Mouse (Mus musculus) midbrain, embryonic 15.5 days (tissue): ENCODE results near the gene Celsr1. TPM values are rescaled to one million over a fixed set of nuclear protein-coding genes. Genes with fewer than 3 reads are reported as not detected.

Source experiments
- ATAC-seq: fragments of 200-750 bp; cut with Nextera tagmentation; replicated peaks from 2 replicates; pipeline ENCODE4 v1.8.0; 2017; ENCODE audit warnings: moderate TSS enrichment
- H3K27ac ChIP-seq: fragments of 300-500 bp; sonication (generic); 2 replicates; pipeline ENCODE4 v1.5.1; 2015; ENCODE audit warnings: mild to moderate bottlenecking, inconsistent platforms
- H3K27me3 ChIP-seq: fragments of 300-500 bp; sonication (generic); replicated peaks from 2 replicates; pipeline ENCODE4 v1.6.1; 2015; ENCODE audit warnings: inconsistent platforms
- H3K36me3 ChIP-seq: fragments of 300-500 bp; sonication (generic); replicated peaks from 2 replicates; pipeline ENCODE4 v1.6.1; 2015; ENCODE audit warnings: inconsistent platforms
- H3K4me1 ChIP-seq: fragments of 300-500 bp; sonication (generic); 2 replicates; pipeline ENCODE4 v1.6.1; 2015; ENCODE audit warnings: inconsistent platforms
- H3K4me2 ChIP-seq: fragments of 300-500 bp; sonication (generic); 2 replicates; pipeline ENCODE4 v1.6.1; 2015; ENCODE audit warnings: inconsistent platforms, mild to moderate bottlenecking, moderate library complexity
- H3K4me3 ChIP-seq: fragments of 300-500 bp; sonication (generic); 2 replicates; pipeline ENCODE4 v1.5.1; 2015; ENCODE audit warnings: mild to moderate bottlenecking, inconsistent platforms
- H3K9ac ChIP-seq: fragments of 300-500 bp; sonication (generic); 2 replicates; pipeline ENCODE4 v1.6.1; 2015; ENCODE audit warnings: mild to moderate bottlenecking, inconsistent platforms
- H3K9me3 ChIP-seq: fragments of 300-500 bp; sonication (generic); 2 replicates; pipeline ENCODE4 v1.6.1; 2016; ENCODE audit warnings: inconsistent platforms
- WGBS: fragments of 180-500 bp; shearing (Covaris S2); methylation state at CpG from one replicate; pipeline ENCODE4 v1.1.7; 2015; ENCODE audit warnings: mixed read lengths; 5-methylcytosine and 5-hydroxymethylcytosine counted together
- polyA plus RNA-seq: library from polyadenylated mRNA; unstranded; fragments of >200 nt; fragmentation: Nextera tagmentation; extraction: Ambion mirVana; gene quantifications from 2 replicates; pipeline ENCODE4 v1.2.1, GENCODE M21; 2015

Gene Celsr1
- polyA plus RNA-seq, 1 experiment from 2014 or later, result 1.6 TPM

GRCm38 (mm10) chr15:86021971-86022370, 11.6 kb downstream of the Celsr1 start:
- no peaks in the 10 kb centered on the region for H3K36me3 ChIP-seq
- H3K4me2 ChIP-seq, result no peak overlapping the region
- no peaks in the 10 kb centered on the region for H3K27me3 ChIP-seq
- no peaks in the 10 kb centered on the region for H3K9me3 ChIP-seq
- H3K9ac ChIP-seq, result no peak overlapping the region
- H3K4me3 ChIP-seq, result no peak overlapping the region
- WGBS, result 86% methylated on average over 9 of the region's 9 CpGs
- H3K4me1 ChIP-seq, result no peaks in the 10 kb centered on the region
- no peak overlapping the region for H3K27ac ChIP-seq
- no peak for ATAC-seq

GRCm38 (mm10) chr15:86021301-86021700, 12.3 kb downstream of the Celsr1 start:
- no peaks in the 10 kb centered on the region for H3K4me1 ChIP-seq
- no peaks in the 10 kb centered on the region for H3K9me3 ChIP-seq
- ATAC-seq, result no peak
- H3K36me3 ChIP-seq, result no peaks in the 10 kb centered on the region
- no peaks in the 10 kb centered on the region for H3K27me3 ChIP-seq
- no peak overlapping the region for H3K4me3 ChIP-seq
- H3K9ac ChIP-seq, result no peak overlapping the region
- H3K4me2 ChIP-seq, result no peak overlapping the region
- no peak overlapping the region for H3K27ac ChIP-seq
- 80% methylated on average over 9 of the region's 9 CpGs for WGBS

GRCm38 (mm10) chr15:86020008-86020407, 13.6 kb downstream of the Celsr1 start:
- no peak overlapping the region for H3K27ac ChIP-seq
- no peaks in the 10 kb centered on the region for H3K36me3 ChIP-seq
- no peaks in the 10 kb centered on the region for H3K27me3 ChIP-seq
- no peaks in the 10 kb centered on the region for H3K9me3 ChIP-seq
- H3K4me3 ChIP-seq, result no peak overlapping the region
- 75% methylated on average over 8 of the region's 8 CpGs for WGBS
- H3K4me2 ChIP-seq, result no peak overlapping the region
- H3K9ac ChIP-seq, result no peak overlapping the region
- no peak for ATAC-seq
- H3K4me1 ChIP-seq, result no peaks in the 10 kb centered on the region

GRCm38 (mm10) chr15:86018753-86019512, 14.6 kb downstream of the Celsr1 start:
- no peak for ATAC-seq
- Histone ChIP-seq H3K4me3 (no peak overlapping the region), H3K9ac (no peak overlapping the region), H3K4me1 (peaks cover 2% of the 10 kb centered on the region; the same call in 1 of the 2 replicates), H3K4me2 (no peak overlapping the region), H3K36me3 (no peaks in the 10 kb centered on the region), H3K27me3 (no peaks in the 10 kb centered on the region), H3K27ac (no peak overlapping the region), H3K9me3 (no peaks in the 10 kb centered on the region)
- 95% methylated on average over 5 of the region's 5 CpGs for WGBS

GRCm38 (mm10) chr15:86017336-86017735, 16.2 kb downstream of the Celsr1 start:
- no peak overlapping the region for H3K27ac ChIP-seq
- no peaks in the 10 kb centered on the region for H3K9me3 ChIP-seq
- peaks cover 15% of the 10 kb centered on the region for H3K4me1 ChIP-seq
- no peak overlapping the region for H3K4me2 ChIP-seq
- H3K36me3 ChIP-seq, result no peaks in the 10 kb centered on the region
- H3K4me3 ChIP-seq, result no peak overlapping the region
- ATAC-seq, result no peak
- H3K27me3 ChIP-seq, result no peaks in the 10 kb centered on the region
- WGBS, result 97% methylated on average over 6 of the region's 6 CpGs
- no peak overlapping the region for H3K9ac ChIP-seq

GRCm38 (mm10) chr15:86015860-86016541, 17.6 kb downstream of the Celsr1 start:
- Histone ChIP-seq H3K27ac (no peak overlapping the region), H3K9ac (no peak overlapping the region), H3K27me3 (no peaks in the 10 kb centered on the region), H3K4me3 (no peak overlapping the region), H3K9me3 (no peaks in the 10 kb centered on the region), H3K4me2 (no peak overlapping the region), H3K4me1 (peaks cover 15% of the 10 kb centered on the region), H3K36me3 (no peaks in the 10 kb centered on the region)
- ATAC-seq, result no peak
- 69% methylated on average over 13 of the region's 13 CpGs for WGBS

GRCm38 (mm10) chr15:86015026-86015425, 18.6 kb downstream of the Celsr1 start:
- H3K9me3 ChIP-seq, result no peaks in the 10 kb centered on the region
- no peak for ATAC-seq
- no peak overlapping the region for H3K27ac ChIP-seq
- H3K4me2 ChIP-seq, result no peak overlapping the region
- H3K9ac ChIP-seq, result no peak overlapping the region
- H3K27me3 ChIP-seq, result no peaks in the 10 kb centered on the region
- H3K4me3 ChIP-seq, result no peak overlapping the region
- H3K4me1 ChIP-seq, result peaks cover 15% of the 10 kb centered on the region
- H3K36me3 ChIP-seq, result no peaks in the 10 kb centered on the region
- 75% methylated on average over 7 of the region's 7 CpGs for WGBS

GRCm38 (mm10) chr15:86013656-86014055, 19.9 kb downstream of the Celsr1 start:
- WGBS, result 14% methylated on average over 10 of the region's 10 CpGs
- peaks cover 15% of the 10 kb centered on the region for H3K4me1 ChIP-seq
- H3K4me3 ChIP-seq, result no peak overlapping the region
- no peaks in the 10 kb centered on the region for H3K36me3 ChIP-seq
- no peak for ATAC-seq
- H3K27me3 ChIP-seq, result no peaks in the 10 kb centered on the region
- H3K9me3 ChIP-seq, result no peaks in the 10 kb centered on the region
- no peak overlapping the region for H3K27ac ChIP-seq
- no peak overlapping the region for H3K4me2 ChIP-seq
- no peak overlapping the region for H3K9ac ChIP-seq

GRCm38 (mm10) chr15:86013130-86013529, 20.4 kb downstream of the Celsr1 start:
- H3K4me3 ChIP-seq, result no peak overlapping the region
- H3K4me2 ChIP-seq, result no peak overlapping the region
- H3K27ac ChIP-seq, result no peak overlapping the region
- H3K4me1 ChIP-seq, result peaks cover 15% of the 10 kb centered on the region
- H3K9ac ChIP-seq, result no peak overlapping the region
- no peaks in the 10 kb centered on the region for H3K9me3 ChIP-seq
- WGBS, result 2% methylated on average over 2 of the region's 2 CpGs
- H3K36me3 ChIP-seq, result no peaks in the 10 kb centered on the region
- no peaks in the 10 kb centered on the region for H3K27me3 ChIP-seq
- ATAC-seq, result 0 out of 2 replicates have a peak, but pooled peaks have one; percentile 27

- Histone ChIP-seq H3K9me3 (no peaks in the 10 kb centered on the region), H3K27ac (no peak overlapping the region), H3K27me3 (no peaks in the 10 kb centered on the region), H3K4me3 (no peak overlapping the region), H3K4me1 (peaks cover 19% of the 10 kb centered on the region), H3K9ac (no peak overlapping the region), H3K36me3 (no peaks in the 10 kb centered on the region), H3K4me2 (no peak overlapping the region)
- WGBS, result 27% methylated on average over 6 of the region's 6 CpGs
- no peak for ATAC-seq
Observed at GRCm38 (mm10) chr15:86007690-86008121, 25.9 kb downstream of the Celsr1 start.

- H3K36me3 ChIP-seq, result no peaks in the 10 kb centered on the region
- no peak overlapping the region for H3K4me2 ChIP-seq
- no peak overlapping the region for H3K9ac ChIP-seq
- WGBS, result 9% methylated on average over 11 of the region's 11 CpGs
- peak overlapping the region; percentile 62 for H3K27ac ChIP-seq
- H3K27me3 ChIP-seq, result no peaks in the 10 kb centered on the region
- no peak overlapping the region for H3K4me3 ChIP-seq
- peak; percentile 76 for ATAC-seq
- H3K4me1 ChIP-seq, result peaks cover 24% of the 10 kb centered on the region
- H3K9me3 ChIP-seq, result no peaks in the 10 kb centered on the region
Observed at GRCm38 (mm10) chr15:86005691-86006525, 27.7 kb downstream of the Celsr1 start.

- H3K9ac ChIP-seq, result no peak overlapping the region
- H3K4me2 ChIP-seq, result no peak overlapping the region
- H3K27ac ChIP-seq, result no peak overlapping the region
- H3K4me1 ChIP-seq, result peaks cover 35% of the 10 kb centered on the region
- no peaks in the 10 kb centered on the region for H3K9me3 ChIP-seq
- H3K27me3 ChIP-seq, result no peaks in the 10 kb centered on the region
- no peak overlapping the region for H3K4me3 ChIP-seq
- WGBS, result 74% methylated on average over 3 of the region's 3 CpGs
- ATAC-seq, result no peak
- H3K36me3 ChIP-seq, result no peaks in the 10 kb centered on the region
Observed at GRCm38 (mm10) chr15:86004048-86004447, 29.5 kb downstream of the Celsr1 start.
